Mouse (Mus musculus) neural tube, embryonic 14.5 days (tissue): ENCODE measurements at regions not wholly inside any gene's neighbourhood (a gene's known extent, or its start where the extent isn't known, plus 50 kb on each side); places are given as distances from the start of the nearest gene placed in this dataset.

Experiments
- ATAC-seq: fragments of 200-750 bp; cut with Nextera tagmentation; 2 replicates; pipeline ENCODE4 v1.8.0; 2017; ENCODE audit warnings: low read depth, mild to moderate bottlenecking, moderate TSS enrichment, moderate library complexity
- H3K27ac ChIP-seq: fragments of 300-500 bp; sonication (generic); 2 replicates; pipeline ENCODE4 v1.5.1; 2014; ENCODE audit warnings: low read depth, mild to moderate bottlenecking, control low read depth, low read length, moderate library complexity, mixed read lengths
- H3K27me3 ChIP-seq: fragments of 300-500 bp; sonication (generic); 2 replicates; pipeline ENCODE4 v1.6.1; 2014; ENCODE audit warnings: low read length; ENCODE audit not compliant: control insufficient read depth, insufficient read depth
- H3K36me3 ChIP-seq: fragments of 300-500 bp; sonication (generic); 2 replicates; pipeline ENCODE4 v1.6.1; 2014; ENCODE audit warnings: low read length, mixed read lengths; ENCODE audit not compliant: control insufficient read depth, insufficient read depth
- H3K4me1 ChIP-seq: fragments of 300-500 bp; sonication (generic); 2 replicates; pipeline ENCODE4 v1.6.1; 2014; ENCODE audit warnings: low read length; ENCODE audit not compliant: control insufficient read depth, insufficient read depth
- H3K4me2 ChIP-seq: fragments of 300-500 bp; sonication (generic); 2 replicates; pipeline ENCODE4 v1.6.1; 2014; ENCODE audit warnings: mild to moderate bottlenecking, low read depth, low read length, control low read depth
- H3K4me3 ChIP-seq: fragments of 300-500 bp; sonication (generic); 2 replicates; pipeline ENCODE4 v1.5.1; 2014; ENCODE audit warnings: low read depth, low read length, control low read depth, mixed read lengths
- H3K9ac ChIP-seq: fragments of 300-500 bp; sonication (generic); replicated peaks from 2 replicates; pipeline ENCODE4 v1.6.1; 2014; ENCODE audit warnings: low read depth, mild to moderate bottlenecking, control low read depth, low read length, mixed read lengths
- H3K9me3 ChIP-seq: fragments of 300-500 bp; sonication (generic); 2 replicates; pipeline ENCODE4 v1.6.1; 2016; ENCODE audit warnings: low read length; ENCODE audit not compliant: control insufficient read depth
- WGBS: fragments of 180-500 bp; shearing (Covaris S2); extraction: QIAGEN DNeasy Blood & Tissue Kit; methylation state at CpG from one replicate; pipeline ENCODE4 v1.1.7; 2014; 5-methylcytosine and 5-hydroxymethylcytosine counted together

DNA sequence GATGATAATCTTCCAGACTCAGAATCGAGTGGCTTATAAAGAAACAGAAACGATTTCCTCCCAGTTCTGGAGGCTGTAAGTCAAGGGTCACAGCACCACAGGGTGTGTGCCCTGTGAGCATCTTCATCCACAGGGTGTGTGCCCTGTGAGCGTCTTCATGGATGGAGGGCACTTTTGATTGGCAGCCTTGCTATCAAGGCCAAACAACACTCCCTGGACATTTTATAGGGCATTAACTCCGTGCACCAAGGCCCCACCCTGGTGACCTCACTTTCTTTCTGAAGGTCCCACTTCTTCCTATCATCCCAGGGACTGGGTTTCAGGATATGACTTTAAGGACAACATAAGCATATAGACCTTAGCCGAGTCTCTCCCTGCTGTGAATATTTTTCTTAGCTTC lies 885.3 kb upstream of the Car8 start:
- Histone ChIP-seq H3K27ac (no peak overlapping the region), H3K27me3 (no peaks in the 10 kb centered on the region), H3K4me1 (no peaks in the 10 kb centered on the region), H3K9ac (no peak overlapping the region), H3K4me2 (no peak overlapping the region), H3K36me3 (no peaks in the 10 kb centered on the region), H3K9me3 (no peaks in the 10 kb centered on the region), H3K4me3 (no peak overlapping the region)
- 44% methylated on average over 5 of the region's 5 CpGs for WGBS
- ATAC-seq: peak; percentile 30; the same call in 1 of the 2 replicates

DNA sequence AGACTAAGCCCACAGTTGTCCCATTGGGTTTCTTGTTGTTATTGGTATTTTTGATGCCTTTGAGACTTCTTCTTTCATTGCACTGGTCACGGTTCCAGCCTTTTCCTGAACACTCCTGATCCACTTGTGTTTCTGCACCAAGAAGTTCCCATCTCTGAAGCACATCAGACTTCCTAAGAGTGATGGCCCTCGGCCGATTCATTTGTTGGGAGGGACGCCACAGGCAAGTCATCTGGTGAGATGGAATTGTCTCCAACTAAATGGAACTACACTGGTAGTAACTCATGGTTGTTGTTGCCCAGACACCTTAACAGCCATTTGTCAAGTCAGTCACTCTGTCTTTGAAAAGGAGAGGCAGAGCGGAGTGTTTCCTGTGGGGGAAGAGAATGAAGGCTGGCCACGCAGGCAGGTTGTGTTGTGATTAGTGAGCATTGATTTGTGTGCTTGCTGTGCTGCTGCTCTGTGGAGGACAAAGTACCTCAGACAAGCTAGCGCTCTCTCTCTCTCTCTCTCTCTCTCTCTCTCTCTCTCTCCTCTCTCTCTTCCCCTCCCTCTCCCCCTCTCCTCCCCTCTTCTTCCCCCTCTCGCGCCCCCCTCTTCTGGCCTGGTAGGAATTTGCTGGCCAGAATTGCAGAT lies 884.7 kb upstream of the Car8 start:
- Histone ChIP-seq H3K9me3 (no peaks in the 10 kb centered on the region), H3K4me1 (no peaks in the 10 kb centered on the region), H3K36me3 (no peaks in the 10 kb centered on the region), H3K27me3 (no peaks in the 10 kb centered on the region), H3K27ac (no peak overlapping the region), H3K4me3 (no peak overlapping the region), H3K4me2 (no peak overlapping the region), H3K9ac (no peak overlapping the region)
- ATAC-seq: peak; percentile 67
- 23% methylated on average over 9 of the region's 9 CpGs for WGBS

DNA sequence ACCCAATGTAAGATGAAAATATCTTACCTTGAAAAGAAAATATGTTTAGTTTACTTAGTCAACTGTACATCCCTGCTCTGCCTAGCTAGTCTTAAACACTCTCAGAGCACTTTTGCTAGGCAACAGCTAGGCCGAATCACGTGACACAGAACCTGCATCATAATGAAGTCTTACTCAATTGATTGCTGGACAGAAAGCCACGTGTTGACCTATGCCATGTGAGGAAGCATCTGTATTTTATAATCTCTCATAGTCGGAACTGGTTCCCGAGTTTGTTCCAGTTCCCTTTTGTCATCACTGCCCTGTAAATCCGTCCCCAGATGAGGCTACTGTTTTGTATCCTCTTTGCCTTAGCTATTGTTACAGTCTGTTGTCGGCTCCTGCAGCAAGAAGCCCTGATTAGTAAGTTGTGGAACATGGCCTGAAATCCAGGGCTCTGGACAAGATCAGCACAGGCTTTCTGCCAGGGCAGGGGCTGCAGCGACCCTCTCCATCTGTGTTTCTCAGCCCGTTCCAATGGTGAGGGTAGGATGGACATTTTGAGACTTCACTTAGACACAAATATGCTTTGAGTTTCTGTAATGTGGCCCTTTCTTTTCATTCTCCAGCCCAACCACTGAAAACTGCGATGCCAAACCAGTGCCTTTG lies 883.9 kb upstream of the Car8 start:
- no peak overlapping the region for H3K4me3 ChIP-seq

GRCm38 (mm10) chr4:9116955-9117647 lies 878.3 kb upstream of the Car8 start:
- no peak overlapping the region for H3K4me2 ChIP-seq
- no peak overlapping the region for H3K4me3 ChIP-seq
- no peak overlapping the region for H3K9ac ChIP-seq
- no peaks in the 10 kb centered on the region for H3K9me3 ChIP-seq
- 55% methylated on average over 4 of the region's 4 CpGs for WGBS
- H3K27me3 ChIP-seq: no peaks in the 10 kb centered on the region
- H3K27ac ChIP-seq: no peak overlapping the region
- no peaks in the 10 kb centered on the region for H3K4me1 ChIP-seq
- no peak for ATAC-seq
- H3K36me3 ChIP-seq: no peaks in the 10 kb centered on the region

More for the DNA sequence above, 883.9 kb upstream of the Car8 start:
- no peak overlapping the region for H3K9ac ChIP-seq
- no peaks in the 10 kb centered on the region for H3K9me3 ChIP-seq
- no peak overlapping the region for H3K27ac ChIP-seq
- no peak overlapping the region for H3K4me2 ChIP-seq
- no peaks in the 10 kb centered on the region for H3K4me1 ChIP-seq
- 59% methylated on average over 10 of the region's 10 CpGs for WGBS
- no peaks in the 10 kb centered on the region for H3K36me3 ChIP-seq
- ATAC-seq: no peak
- H3K27me3 ChIP-seq: no peaks in the 10 kb centered on the region

DNA sequence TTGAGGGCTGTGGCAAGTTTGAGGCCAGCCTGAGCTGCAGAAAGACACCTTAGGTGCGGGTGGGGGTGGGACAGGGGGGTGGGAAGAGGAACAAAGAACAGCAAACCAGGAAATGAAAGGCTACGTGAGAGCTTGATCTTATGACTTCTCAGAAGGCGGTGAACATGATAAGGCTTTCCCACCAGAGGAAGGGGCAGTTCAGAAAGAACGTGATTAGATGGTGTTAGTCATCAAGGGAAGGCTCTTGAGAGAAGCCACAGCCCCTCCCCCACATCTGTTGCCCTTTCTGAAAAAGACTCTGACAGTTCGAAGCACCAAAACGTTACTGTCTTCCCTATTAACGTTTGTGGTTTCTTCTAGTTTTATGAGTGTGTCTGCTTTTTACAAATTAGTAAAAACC lies 877.0 kb upstream of the Car8 start:
- 36% methylated on average over 7 of the region's 7 CpGs for WGBS
- ATAC-seq: no peak
- Histone ChIP-seq H3K4me1 (no peaks in the 10 kb centered on the region), H3K4me3 (no peak overlapping the region), H3K36me3 (no peaks in the 10 kb centered on the region), H3K27ac (no peak overlapping the region), H3K9ac (no peak overlapping the region), H3K9me3 (no peaks in the 10 kb centered on the region), H3K4me2 (no peak overlapping the region), H3K27me3 (no peaks in the 10 kb centered on the region)

- 92% methylated on average over 5 of the region's 5 CpGs for WGBS
- ATAC-seq: no peak
These were observed 875.1 kb upstream of the Car8 start for GRCm38 (mm10) chr4:9113982-9114381.

DNA sequence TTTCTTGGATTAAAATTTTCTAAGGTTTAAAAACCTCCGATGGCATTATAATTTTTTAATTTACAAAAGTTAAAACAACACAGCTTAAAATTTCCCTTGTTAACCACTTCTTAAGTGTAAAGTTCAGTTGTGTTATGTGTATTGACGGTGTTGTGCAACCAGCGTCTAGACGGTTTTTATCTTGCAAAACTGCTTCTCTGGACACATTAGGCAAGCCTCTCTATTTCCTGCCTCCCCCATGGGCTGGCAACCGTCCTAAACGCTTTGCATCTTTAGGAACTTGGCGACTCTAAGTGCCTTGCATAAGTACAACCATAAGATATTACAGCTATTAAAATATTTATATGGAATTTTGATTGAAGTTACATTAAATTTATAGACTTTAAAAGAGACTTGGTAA lies 871.5 kb upstream of the Car8 start:
- H3K27ac ChIP-seq: no peak overlapping the region
- no peaks in the 10 kb centered on the region for H3K9me3 ChIP-seq
- no peaks in the 10 kb centered on the region for H3K4me1 ChIP-seq
- H3K9ac ChIP-seq: no peak overlapping the region
- ATAC-seq: no peak
- WGBS: 88% methylated on average over 7 of the region's 7 CpGs
- no peaks in the 10 kb centered on the region for H3K36me3 ChIP-seq
- no peaks in the 10 kb centered on the region for H3K27me3 ChIP-seq
- H3K4me3 ChIP-seq: no peak overlapping the region
- H3K4me2 ChIP-seq: no peak overlapping the region

More at GRCm38 (mm10) chr4:9113982-9114381, 875.1 kb upstream of the Car8 start:
- Histone ChIP-seq H3K4me1 (no peaks in the 10 kb centered on the region), H3K36me3 (no peaks in the 10 kb centered on the region), H3K4me2 (no peak overlapping the region), H3K9me3 (no peaks in the 10 kb centered on the region), H3K27ac (no peak overlapping the region), H3K9ac (no peak overlapping the region), H3K4me3 (no peak overlapping the region), H3K27me3 (no peaks in the 10 kb centered on the region)

GRCm38 (mm10) chr4:9107295-9107694 lies 868.5 kb upstream of the Car8 start:
- no peaks in the 10 kb centered on the region for H3K4me1 ChIP-seq
- H3K36me3 ChIP-seq: no peaks in the 10 kb centered on the region
- H3K4me2 ChIP-seq: no peak overlapping the region
- no peak overlapping the region for H3K4me3 ChIP-seq
- no peak overlapping the region for H3K27ac ChIP-seq
- no peak for ATAC-seq
- no peak overlapping the region for H3K9ac ChIP-seq
- no peaks in the 10 kb centered on the region for H3K9me3 ChIP-seq
- 85% methylated on average over 14 of the region's 14 CpGs for whole genome bisulfite sequencing
- H3K27me3 ChIP-seq: no peaks in the 10 kb centered on the region

- H3K9me3 ChIP-seq: no peaks in the 10 kb centered on the region
- no peaks in the 10 kb centered on the region for H3K4me1 ChIP-seq
- H3K9ac ChIP-seq: no peak overlapping the region
- H3K36me3 ChIP-seq: no peaks in the 10 kb centered on the region
- ATAC-seq: no peak
- H3K27me3 ChIP-seq: no peaks in the 10 kb centered on the region
- no peak overlapping the region for H3K4me2 ChIP-seq
- H3K27ac ChIP-seq: no peak overlapping the region
- no peak overlapping the region for H3K4me3 ChIP-seq
- 91% methylated on average over 9 of the region's 9 CpGs for WGBS
These were observed 867.9 kb upstream of the Car8 start for GRCm38 (mm10) chr4:9106778-9107177.
